Mouse (Mus musculus) kidney, embryonic 16.5 days (tissue): ENCODE measurements at regions not wholly inside any gene's neighbourhood (a gene's known extent, or its start where the extent isn't known, plus 50 kb on each side); places are given as distances from the start of the nearest gene placed in this dataset.

ENCODE experiments used
- ATAC-seq: fragments of 200-750 bp; cut with Nextera tagmentation; 2 replicates; pipeline ENCODE4 v1.8.0; 2017; ENCODE audit warnings: moderate TSS enrichment; ENCODE audit not compliant: low FRiP score, low TSS enrichment
- H3K27ac ChIP-seq: fragments of 300-500 bp; sonication (generic); 2 replicates; pipeline ENCODE4 v1.5.1; 2014; ENCODE audit warnings: low read length
- H3K27me3 ChIP-seq: fragments of 300-500 bp; sonication (generic); 2 replicates; pipeline ENCODE4 v1.6.1; 2014; ENCODE audit warnings: low read length, control low read depth, mixed read lengths; ENCODE audit not compliant: insufficient read depth
- H3K36me3 ChIP-seq: fragments of 300-500 bp; sonication (generic); 2 replicates; pipeline ENCODE4 v1.6.1; 2014; ENCODE audit warnings: low read length, control low read depth, mixed read lengths; ENCODE audit not compliant: insufficient read depth
- H3K4me1 ChIP-seq: fragments of 300-500 bp; sonication (generic); 2 replicates; pipeline ENCODE4 v1.6.1; 2014; ENCODE audit warnings: low read length, control low read depth, mixed read lengths; ENCODE audit not compliant: insufficient read depth
- H3K4me2 ChIP-seq: fragments of 300-500 bp; sonication (generic); replicated peaks from 2 replicates; pipeline ENCODE4 v1.6.1; 2014; ENCODE audit warnings: low read depth, low read length
- H3K4me3 ChIP-seq: fragments of 300-500 bp; sonication (generic); 2 replicates; pipeline ENCODE4 v1.5.1; 2014; ENCODE audit warnings: mild to moderate bottlenecking, low read length
- H3K9ac ChIP-seq: fragments of 300-500 bp; sonication (generic); replicated peaks from 2 replicates; pipeline ENCODE4 v1.6.1; 2014; ENCODE audit warnings: low read length
- H3K9me3 ChIP-seq: fragments of 300-500 bp; sonication (generic); 2 replicates; pipeline ENCODE4 v1.6.1; 2016; ENCODE audit warnings: low read length, control low read depth
- WGBS: fragments of 180-500 bp; shearing (Covaris S2); extraction: QIAGEN DNeasy Blood & Tissue Kit; methylation state at CpG from one replicate; pipeline ENCODE4 v1.1.7; 2014; 5-methylcytosine and 5-hydroxymethylcytosine counted together

DNA sequence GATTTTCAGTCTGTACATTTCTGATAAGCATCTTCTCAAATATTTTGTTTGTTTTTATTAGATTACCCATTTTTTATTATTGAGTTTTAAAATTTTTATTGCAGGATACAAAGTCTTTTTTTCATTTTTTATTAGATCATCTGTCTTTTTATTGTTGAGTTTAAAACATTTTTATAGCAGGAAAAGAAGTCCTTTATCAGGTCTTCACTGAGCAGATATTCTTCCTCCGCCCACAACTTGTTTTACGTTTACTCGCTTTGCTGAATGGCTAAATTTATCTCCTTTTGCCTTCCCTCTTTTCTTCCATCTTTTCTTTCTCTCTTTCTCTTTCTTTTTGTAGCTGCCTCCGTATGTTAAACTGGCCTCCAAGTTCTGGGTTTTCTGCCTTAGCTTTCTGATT, 721.5 kb downstream of the Adgrl2 start:
- WGBS: 86% methylated on average over 4 of the region's 4 CpGs
- ATAC-seq: no peak

DNA sequence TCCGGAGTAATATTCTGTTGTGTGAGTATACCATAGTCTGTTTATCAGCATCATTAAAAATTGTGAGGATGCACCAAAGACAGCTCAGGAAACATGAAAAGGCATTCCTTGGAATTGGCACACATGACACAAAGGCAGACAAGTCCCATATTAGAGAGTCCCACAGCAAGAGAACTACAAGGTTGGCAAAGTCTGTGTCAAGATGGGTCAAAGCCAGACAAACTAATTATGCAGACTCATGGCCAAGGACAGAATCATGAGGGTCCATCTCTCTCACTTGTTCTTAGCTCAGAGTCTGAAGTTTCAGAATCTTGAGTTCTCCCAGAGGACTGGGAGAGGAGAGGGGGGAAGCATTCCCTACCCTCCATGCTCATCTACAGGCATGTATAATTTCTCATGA, 731.1 kb downstream of the Adgrl2 start:
- H3K27ac ChIP-seq: no peak overlapping the region
- no peaks in the 10 kb centered on the region for H3K4me1 ChIP-seq
- H3K27me3 ChIP-seq: no peaks in the 10 kb centered on the region
- H3K4me3 ChIP-seq: no peak overlapping the region
- H3K9me3 ChIP-seq: no peaks in the 10 kb centered on the region
- no peak overlapping the region for H3K9ac ChIP-seq
- H3K36me3 ChIP-seq: no peaks in the 10 kb centered on the region
- 84% methylated on average over 1 of the region's 1 CpGs for WGBS
- ATAC-seq: no peak
- H3K4me2 ChIP-seq: no peak overlapping the region

More for the DNA sequence above, 721.5 kb downstream of the Adgrl2 start:
- no peaks in the 10 kb centered on the region for H3K9me3 ChIP-seq
- H3K27ac ChIP-seq: no peak overlapping the region
- H3K4me2 ChIP-seq: no peak overlapping the region
- H3K36me3 ChIP-seq: no peaks in the 10 kb centered on the region
- H3K9ac ChIP-seq: no peak overlapping the region
- no peaks in the 10 kb centered on the region for H3K27me3 ChIP-seq
- no peak overlapping the region for H3K4me3 ChIP-seq
- H3K4me1 ChIP-seq: no peaks in the 10 kb centered on the region

GRCm38 (mm10) chr3:148248617-148249016, 741.7 kb downstream of the Adgrl2 start:
- Histone ChIP-seq H3K4me1 (no peaks in the 10 kb centered on the region), H3K27ac (no peak overlapping the region), H3K27me3 (no peaks in the 10 kb centered on the region), H3K4me2 (no peak overlapping the region), H3K9ac (no peak overlapping the region), H3K9me3 (no peaks in the 10 kb centered on the region), H3K4me3 (no peak overlapping the region), H3K36me3 (no peaks in the 10 kb centered on the region)
- no peak for ATAC-seq
- WGBS: 92% methylated on average over 1 of the region's 1 CpGs

DNA sequence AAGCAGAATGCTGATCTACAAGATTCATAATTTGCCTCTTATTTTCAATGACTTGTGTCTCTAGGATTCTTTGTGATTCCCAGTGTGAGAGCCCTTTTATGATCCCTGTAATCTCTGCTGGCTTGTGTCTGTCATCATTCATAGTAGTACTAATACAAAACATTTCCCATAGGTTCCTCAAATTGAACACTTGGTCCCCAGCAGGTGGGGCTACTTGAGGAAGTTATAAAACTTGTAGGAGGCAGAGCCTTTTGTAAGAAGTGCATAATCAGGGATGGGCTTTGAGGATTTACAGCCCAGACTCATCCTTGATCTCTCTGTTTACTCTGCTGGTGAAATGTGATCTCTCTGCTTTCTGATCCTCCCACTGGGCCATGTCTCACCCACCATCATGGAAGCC, 743.6 kb downstream of the Adgrl2 start:
- Histone ChIP-seq H3K4me2 (no peak overlapping the region), H3K9ac (no peak overlapping the region), H3K27me3 (no peaks in the 10 kb centered on the region), H3K9me3 (no peaks in the 10 kb centered on the region), H3K4me3 (no peak overlapping the region), H3K36me3 (no peaks in the 10 kb centered on the region), H3K27ac (no peak overlapping the region), H3K4me1 (no peaks in the 10 kb centered on the region)
- no peak for ATAC-seq

GRCm38 (mm10) chr3:148238093-148238492, 752.3 kb downstream of the Adgrl2 start:
- Histone ChIP-seq H3K36me3 (no peaks in the 10 kb centered on the region), H3K9me3 (no peaks in the 10 kb centered on the region), H3K4me1 (no peaks in the 10 kb centered on the region), H3K4me2 (no peak overlapping the region), H3K9ac (no peak overlapping the region), H3K4me3 (no peak overlapping the region), H3K27ac (no peak overlapping the region), H3K27me3 (no peaks in the 10 kb centered on the region)
- no peak for ATAC-seq

DNA sequence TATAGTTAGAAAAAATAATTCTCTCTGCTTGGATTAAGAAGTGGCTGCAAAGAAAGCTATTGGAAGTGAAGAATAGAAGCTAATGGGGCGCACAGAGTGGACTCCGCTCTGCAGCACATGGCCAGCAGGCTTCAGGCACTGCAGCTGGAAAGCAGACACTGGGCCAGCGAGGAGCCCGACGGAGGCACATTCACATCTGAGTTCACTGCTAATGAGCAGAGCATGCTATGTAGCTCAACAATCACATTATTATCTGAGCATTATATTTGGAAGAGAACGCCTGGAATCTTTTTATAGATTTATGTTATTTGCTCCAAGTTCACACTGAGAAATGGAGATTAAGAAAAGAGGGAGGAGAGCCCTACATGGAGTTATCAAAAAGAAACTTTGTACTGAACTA, 752.8 kb downstream of the Adgrl2 start:
- H3K4me2 ChIP-seq: no peak overlapping the region
- no peak overlapping the region for H3K4me3 ChIP-seq
- no peaks in the 10 kb centered on the region for H3K27me3 ChIP-seq
- H3K27ac ChIP-seq: no peak overlapping the region
- H3K9ac ChIP-seq: no peak overlapping the region
- ATAC-seq: no peak
- 82% methylated on average over 6 of the region's 6 CpGs for WGBS
- no peaks in the 10 kb centered on the region for H3K36me3 ChIP-seq
- H3K9me3 ChIP-seq: no peaks in the 10 kb centered on the region
- H3K4me1 ChIP-seq: no peaks in the 10 kb centered on the region

DNA sequence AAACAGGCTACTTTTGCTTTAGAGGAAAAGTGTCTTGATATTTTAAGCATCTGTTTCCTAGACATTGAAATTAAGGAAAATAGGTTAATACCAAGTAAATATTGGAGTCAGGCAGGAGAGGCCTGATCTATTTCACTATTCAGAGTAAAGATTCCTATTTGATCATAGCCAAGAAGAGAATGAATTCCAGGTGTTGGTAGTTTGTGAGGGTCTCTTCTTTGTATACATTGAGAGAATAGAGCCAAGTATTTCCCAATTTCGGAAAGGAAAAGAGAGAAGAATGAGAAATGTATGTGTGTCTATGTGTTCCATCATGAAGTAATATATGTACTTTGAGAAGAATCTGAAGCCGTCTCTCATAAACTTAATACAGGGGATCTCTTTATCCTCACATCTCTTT, 756.7 kb downstream of the Adgrl2 start:
- H3K36me3 ChIP-seq: no peaks in the 10 kb centered on the region
- no peaks in the 10 kb centered on the region for H3K9me3 ChIP-seq
- H3K27ac ChIP-seq: no peak overlapping the region
- no peak overlapping the region for H3K4me2 ChIP-seq
- H3K4me3 ChIP-seq: no peak overlapping the region
- H3K9ac ChIP-seq: no peak overlapping the region
- ATAC-seq: no peak
- WGBS: 89% methylated on average over 2 of the region's 2 CpGs
- H3K4me1 ChIP-seq: no peaks in the 10 kb centered on the region
- H3K27me3 ChIP-seq: no peaks in the 10 kb centered on the region

DNA sequence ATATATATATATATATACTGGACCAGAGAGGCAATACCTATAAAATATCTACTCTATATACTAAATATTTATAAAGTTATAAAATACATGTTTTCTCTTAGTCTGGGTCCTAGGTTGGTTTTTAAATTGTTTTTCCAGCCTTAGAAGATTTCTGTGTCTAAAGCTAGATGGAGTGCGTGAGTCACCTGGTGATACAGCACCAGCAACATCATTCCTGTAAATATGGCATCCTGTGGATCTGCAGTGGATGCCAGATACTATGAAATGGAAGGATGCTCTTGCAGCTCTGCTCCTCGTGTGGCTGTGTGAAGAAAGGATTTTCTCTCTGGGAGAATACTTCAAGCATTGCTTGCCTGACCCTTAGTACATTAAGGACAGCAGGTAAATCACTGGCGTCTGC, 761.2 kb downstream of the Adgrl2 start:
- no peak for ATAC-seq
- H3K36me3 ChIP-seq: no peaks in the 10 kb centered on the region
- H3K4me2 ChIP-seq: no peak overlapping the region
- H3K27ac ChIP-seq: no peak overlapping the region
- WGBS: 66% methylated on average over 3 of the region's 3 CpGs
- no peaks in the 10 kb centered on the region for H3K9me3 ChIP-seq
- H3K9ac ChIP-seq: no peak overlapping the region
- no peaks in the 10 kb centered on the region for H3K4me1 ChIP-seq
- no peak overlapping the region for H3K4me3 ChIP-seq
- no peaks in the 10 kb centered on the region for H3K27me3 ChIP-seq

GRCm38 (mm10) chr3:148228002-148228707, 762.2 kb downstream of the Adgrl2 start:
- no peaks in the 10 kb centered on the region for H3K27me3 ChIP-seq
- WGBS: 66% methylated on average over 9 of the region's 9 CpGs
- H3K4me2 ChIP-seq: no peak overlapping the region
- H3K9ac ChIP-seq: no peak overlapping the region
- H3K36me3 ChIP-seq: no peaks in the 10 kb centered on the region
- ATAC-seq: no peak
- no peak overlapping the region for H3K4me3 ChIP-seq
- no peak overlapping the region for H3K27ac ChIP-seq
- no peaks in the 10 kb centered on the region for H3K4me1 ChIP-seq
- H3K9me3 ChIP-seq: no peaks in the 10 kb centered on the region

DNA sequence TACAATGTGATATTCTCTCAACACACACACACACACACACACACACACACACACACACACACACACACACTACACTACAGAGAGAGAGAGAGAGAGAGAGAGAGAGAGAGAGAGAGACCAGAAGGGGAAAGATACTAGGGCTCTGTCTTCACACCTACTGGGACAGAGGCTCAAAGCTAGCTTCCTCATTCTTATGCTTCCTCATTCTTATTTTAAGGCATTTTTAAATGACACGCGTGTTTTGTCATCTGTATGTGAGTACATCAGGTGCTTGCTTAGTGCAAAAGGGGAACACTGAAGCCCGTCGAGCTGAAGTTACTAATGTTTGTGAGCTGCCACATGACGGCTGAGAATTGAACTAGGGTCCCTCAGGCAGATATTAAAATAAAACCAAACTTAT, 769.5 kb downstream of the Adgrl2 start:
- Histone ChIP-seq H3K9me3 (no peaks in the 10 kb centered on the region), H3K27ac (no peak overlapping the region), H3K4me2 (no peak overlapping the region), H3K36me3 (no peaks in the 10 kb centered on the region), H3K4me1 (no peaks in the 10 kb centered on the region), H3K9ac (no peak overlapping the region), H3K4me3 (no peak overlapping the region), H3K27me3 (no peaks in the 10 kb centered on the region)
- no peak for ATAC-seq
- 87% methylated on average over 5 of the region's 5 CpGs for WGBS
